Mouse (Mus musculus) lung, postnatal 0 days (tissue): Measurements from ENCODE around the gene Lama4. TPM values are rescaled to one million over a fixed set of nuclear protein-coding genes. Genes with fewer than 3 reads are reported as not detected.

ENCODE experiments used
- ATAC-seq: fragments of 200-750 bp; cut with Nextera tagmentation; 2 replicates; pipeline ENCODE4 v1.8.0; 2017; ENCODE audit warnings: moderate library complexity
- DNase-seq: peaks from one replicate; pipeline ENCODE4 v3.0.0-alpha.2; 2016; ENCODE audit warnings: low spot score
- H3K27ac ChIP-seq: fragments of 300-500 bp; sonication (generic); 2 replicates; pipeline ENCODE4 v1.5.1; 2014; ENCODE audit warnings: antibody characterized with exemption, mild to moderate bottlenecking, low read length, mixed read lengths
- H3K27me3 ChIP-seq: fragments of 300-500 bp; sonication (generic); replicated peaks from 2 replicates; pipeline ENCODE4 v1.6.1; 2014; ENCODE audit warnings: low read length, mixed read lengths; ENCODE audit not compliant: insufficient read depth
- H3K36me3 ChIP-seq: fragments of 300-500 bp; sonication (generic); 2 replicates; pipeline ENCODE4 v1.6.1; 2014; ENCODE audit warnings: low read length, mixed read lengths; ENCODE audit not compliant: insufficient read depth
- H3K4me1 ChIP-seq: fragments of 300-500 bp; sonication (generic); 2 replicates; pipeline ENCODE4 v1.6.1; 2014; ENCODE audit warnings: antibody characterized with exemption, low read depth, low read length, mixed read lengths; ENCODE audit not compliant: insufficient read depth
- H3K4me2 ChIP-seq: fragments of 300-500 bp; sonication (generic); replicated peaks from 2 replicates; pipeline ENCODE4 v1.6.1; 2014; ENCODE audit warnings: low read depth, mild to moderate bottlenecking, low read length, moderate library complexity, mixed read lengths
- H3K4me3 ChIP-seq: fragments of 300-500 bp; sonication (generic); 2 replicates; pipeline ENCODE4 v1.5.1; 2014; ENCODE audit warnings: low read depth, low read length
- H3K9ac ChIP-seq: fragments of 300-500 bp; sonication (generic); replicated peaks from 2 replicates; pipeline ENCODE4 v1.6.1; 2014; ENCODE audit warnings: low read depth, mild to moderate bottlenecking
- H3K9me3 ChIP-seq: fragments of 300-500 bp; sonication (generic); 2 replicates; pipeline ENCODE4 v1.6.1; 2016; ENCODE audit warnings: low read length, mixed read lengths
- CTCF ChIP-seq: IDR thresholded peaks from 2 replicates; pipeline ENCODE4 v1.5.1; 2016; ENCODE audit warnings: antibody characterized with exemption, mild to moderate bottlenecking
- EP300 ChIP-seq: IDR thresholded peaks from 2 replicates; pipeline ENCODE4 v1.6.1; 2016; ENCODE audit warnings: antibody characterized with exemption, mild to moderate bottlenecking, control low read depth
- WGBS: fragments of 180-500 bp; shearing (Covaris S2); extraction: QIAGEN DNeasy Blood & Tissue Kit; methylation state at CpG from one replicate; pipeline ENCODE4 v1.1.7; 2014; 5-methylcytosine and 5-hydroxymethylcytosine counted together
- polyA plus RNA-seq: library from polyadenylated mRNA; unstranded; fragments of >200 nt; fragmentation: Nextera tagmentation; extraction: Ambion mirVana; gene quantifications from 2 replicates; pipeline ENCODE4 v1.2.1, GENCODE M21; 2015

The Lama4 gene
- polyA plus RNA-seq, 1 experiment from 2014 or later, result 73.6 TPM

- DNase-seq (peak; percentile 53), ATAC-seq (peak; percentile 18; the same call in 1 of the 2 replicates)
- Histone ChIP-seq H3K27me3 (no peaks in the 10 kb centered on the region), H3K27ac (peak overlapping the region; percentile 73), H3K9me3 (no peaks in the 10 kb centered on the region), H3K4me1 (peaks cover 6% of the 10 kb centered on the region), H3K4me2 (peak overlapping the region; percentile 60), H3K9ac (peak overlapping the region; percentile 37), H3K4me3 (peak overlapping the region; percentile 53), H3K36me3 (no peaks in the 10 kb centered on the region)
- WGBS, result under 1% methylated on average over 14 of the region's 14 CpGs
- peak; percentile 46 for TF ChIP-seq CTCF
- TF ChIP-seq EP300, result no peak
These were observed 542 bp downstream of the Lama4 start for GRCm38 (mm10) chr10:38965857-38966256.

DNA sequence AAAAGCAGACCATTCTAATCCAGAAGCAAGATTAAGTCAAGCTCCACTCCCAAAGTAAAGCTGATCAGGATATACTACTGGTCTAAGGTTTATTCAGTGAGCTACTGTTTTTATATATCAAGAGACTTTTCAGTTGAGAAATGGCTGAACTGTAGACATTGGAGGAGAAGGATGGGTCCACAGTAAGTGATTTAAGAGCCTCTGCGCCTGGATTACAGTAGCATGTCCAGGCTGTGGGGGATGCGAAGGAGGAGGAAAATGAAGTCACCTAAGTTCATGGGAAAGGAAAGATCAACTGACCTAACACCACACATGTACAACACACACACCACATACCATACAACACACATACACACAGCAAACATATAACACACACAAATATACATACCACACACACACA is 1.3 kb downstream of the Lama4 start:
- peak overlapping the region; percentile 53 for H3K4me3 ChIP-seq
- H3K4me1 ChIP-seq, result peaks cover 6% of the 10 kb centered on the region
- peak overlapping the region; percentile 73; the same call in 1 of the 2 replicates for H3K27ac ChIP-seq
- H3K4me2 ChIP-seq, result peak overlapping the region; percentile 60
- no peak for TF ChIP-seq CTCF
- no peak for TF ChIP-seq EP300
- ATAC-seq (no peak), DNase-seq (no peak)
- no peaks in the 10 kb centered on the region for H3K9me3 ChIP-seq
- no peaks in the 10 kb centered on the region for H3K36me3 ChIP-seq
- no peaks in the 10 kb centered on the region for H3K27me3 ChIP-seq
- H3K9ac ChIP-seq, result peak overlapping the region; percentile 37
- 35% methylated on average over 2 of the region's 2 CpGs for WGBS

GRCm38 (mm10) chr10:38968326-38969072 is 3.2 kb downstream of the Lama4 start:
- Histone ChIP-seq H3K4me3 (peak overlapping the region; percentile 53), H3K4me1 (peaks cover 6% of the 10 kb centered on the region), H3K9ac (peak overlapping the region; percentile 8; the same call in 1 of the 2 replicates), H3K36me3 (no peaks in the 10 kb centered on the region), H3K27me3 (no peaks in the 10 kb centered on the region), H3K9me3 (no peaks in the 10 kb centered on the region), H3K27ac (peak overlapping the region; percentile 43), H3K4me2 (peak overlapping the region; percentile 60)
- 32% methylated on average over 10 of the region's 10 CpGs for WGBS
- DNase-seq (peak; percentile 33), ATAC-seq (no peak)
- TF ChIP-seq EP300 (no peak), CTCF (no peak)

DNA sequence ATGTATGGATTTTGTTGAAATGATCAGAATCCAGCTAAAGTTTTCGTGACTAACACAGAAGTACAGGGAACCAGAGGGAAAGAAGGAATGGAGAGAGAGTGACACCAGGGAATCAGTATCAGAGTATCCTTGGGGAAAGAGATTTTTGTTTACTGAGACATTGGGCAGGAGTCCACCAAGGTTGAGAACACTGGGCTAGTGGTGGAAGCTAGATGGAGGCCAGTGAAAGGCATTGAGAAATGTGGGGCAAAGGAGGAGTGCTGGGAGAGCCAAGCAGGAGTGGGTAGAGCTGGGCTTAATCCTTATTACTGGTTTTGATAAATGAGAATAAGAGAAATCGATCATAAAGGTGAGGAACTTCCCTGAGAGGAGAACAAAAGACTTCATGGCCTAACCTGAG is 4.2 kb downstream of the Lama4 start:
- Histone ChIP-seq H3K27me3 (no peaks in the 10 kb centered on the region), H3K4me2 (peak overlapping the region; percentile 60), H3K36me3 (no peaks in the 10 kb centered on the region), H3K4me1 (peaks cover 6% of the 10 kb centered on the region), H3K27ac (peak overlapping the region; percentile 12; the same call in 1 of the 2 replicates), H3K9ac (no peak overlapping the region), H3K9me3 (no peaks in the 10 kb centered on the region), H3K4me3 (peak overlapping the region; percentile 53; the same call in 1 of the 2 replicates)
- TF ChIP-seq CTCF (no peak), EP300 (no peak)
- no peak for ATAC-seq
- WGBS, result 73% methylated on average over 2 of the region's 2 CpGs
- no peak for DNase-seq

DNA sequence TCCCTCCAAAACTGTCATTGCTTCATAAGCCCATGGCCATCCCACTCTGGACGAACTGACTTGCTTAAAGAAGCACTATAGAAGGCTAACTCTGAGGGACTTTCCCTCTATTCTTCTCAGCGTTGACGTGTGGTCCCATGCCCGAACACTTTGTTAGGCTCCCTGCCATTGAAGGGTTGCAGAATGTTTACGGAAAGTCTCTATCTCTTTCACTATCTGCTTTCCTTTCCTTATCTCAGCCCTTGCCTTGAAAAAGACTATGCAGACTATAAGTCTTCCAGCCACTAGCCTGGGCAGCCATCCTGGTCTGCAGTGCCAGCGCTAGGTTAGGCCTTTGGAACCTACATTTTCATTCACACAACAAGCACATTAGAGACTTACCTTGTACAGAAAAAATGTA is 4.7 kb downstream of the Lama4 start:
- Histone ChIP-seq H3K36me3 (no peaks in the 10 kb centered on the region), H3K9me3 (no peaks in the 10 kb centered on the region), H3K4me3 (0 out of 2 replicates have a peak overlapping the region, but pooled peaks have one; percentile 53), H3K27ac (peak overlapping the region; percentile 12; the same call in 1 of the 2 replicates), H3K27me3 (no peaks in the 10 kb centered on the region), H3K4me1 (peaks cover 6% of the 10 kb centered on the region), H3K9ac (no peak overlapping the region), H3K4me2 (peak overlapping the region; percentile 60)
- DNase-seq, result peak; percentile 24
- TF ChIP-seq CTCF, result no peak
- peak; percentile 30; the same call in 1 of the 2 replicates for TF ChIP-seq EP300
- ATAC-seq, result no peak
- 27% methylated on average over 6 of the region's 6 CpGs for WGBS

DNA sequence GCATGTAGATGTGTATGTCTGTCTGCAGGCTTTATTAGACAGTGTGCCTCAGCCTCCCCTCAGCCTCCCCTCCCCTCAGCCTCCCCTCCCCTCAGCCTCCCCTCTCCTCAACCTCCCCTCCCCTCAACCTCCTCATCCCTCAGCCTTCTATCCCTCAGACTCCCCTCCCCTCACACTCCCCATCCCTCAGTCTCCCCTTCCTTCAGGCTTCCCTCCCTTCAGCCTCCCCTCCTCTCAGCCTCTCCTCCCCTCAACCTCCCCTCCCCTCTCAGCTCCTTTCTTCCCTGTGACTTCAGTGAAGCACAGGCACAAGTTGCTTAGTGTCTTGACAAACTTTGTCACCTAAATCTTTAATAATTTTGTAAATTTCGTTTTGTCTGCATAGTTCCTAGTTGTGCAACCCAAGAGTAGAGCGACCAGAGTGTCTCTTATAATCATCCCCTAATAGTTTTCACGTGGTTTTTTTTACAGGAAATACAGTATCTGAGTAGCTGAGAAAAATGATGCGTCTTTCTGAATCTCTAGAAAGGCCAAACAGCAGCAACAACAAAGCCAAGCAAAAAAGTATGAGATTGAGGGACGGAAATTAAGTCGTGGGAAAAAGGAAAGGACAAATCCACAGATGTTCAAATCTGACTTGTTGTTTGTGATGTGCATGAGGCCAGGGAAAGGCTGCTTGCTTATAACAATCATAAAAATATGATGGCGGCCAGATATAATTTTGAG is 7.1 kb downstream of the Lama4 start:
- no peak overlapping the region; the same call in 1 of the 2 replicates for H3K4me2 ChIP-seq
- 44% methylated on average over 7 of the region's 7 CpGs for WGBS
- TF ChIP-seq EP300 (no peak), CTCF (no peak)
- no peak overlapping the region for H3K27ac ChIP-seq
- no peaks in the 10 kb centered on the region for H3K27me3 ChIP-seq
- no peaks in the 10 kb centered on the region for H3K36me3 ChIP-seq
- ATAC-seq (no peak), DNase-seq (no peak)
- no peaks in the 10 kb centered on the region for H3K9me3 ChIP-seq
- no peak overlapping the region for H3K9ac ChIP-seq
- no peak overlapping the region for H3K4me3 ChIP-seq
- H3K4me1 ChIP-seq, result peaks cover 11% of the 10 kb centered on the region
